Mouse (Mus musculus): ENCODE data around the gene Suclg1. TPM values are rescaled to one million over a fixed set of nuclear protein-coding genes. Genes with fewer than 3 reads are reported as not detected.

Suclg1 gene
- total RNA-seq, 2 experiments from 2014 or later: 136 to 147 TPM

- DNase-seq (ENCODE audit: low spot score in 2 of 2): peak in 1 of 2 experiments; percentile 56
Observed at GRCm38 (mm10) chr6:73314923-73315603, 66.9 kb downstream of the Suclg1 start.

GRCm38 (mm10) chr6:73322306-73322705, 74.1 kb downstream of the Suclg1 start:
- no peak for DNase-seq (ENCODE audit: low spot score in 2 of 2)

Other genes with a start within 250 kb of the Suclg1 start
- gene Dnah6, start 26.7 kb upstream of the Suclg1 start, total RNA-seq (2021): 1 to 10 TPM in 1 of 2 experiments, under 1 TPM in 1; 0.76 to 1.1 TPM
- not detected for gene 4931417E11Rik, start 221.3 kb downstream of the Suclg1 start, total RNA-seq (2021)

Data from layer of hippocampus, adult 18-20 months (tissue).